Mouse (Mus musculus) C2C12 (cell line): ENCODE data around the gene Mfsd4a. TPM values are rescaled to one million over a fixed set of nuclear protein-coding genes. Genes with fewer than 3 reads are reported as not detected.

ENCODE experiments used
- H3K27me3 ChIP-seq: one replicate; pipeline ENCODE4 v1.6.1; 2011; ENCODE audit not compliant: control insufficient read depth, insufficient read depth, insufficient read length
- H3K36me3 ChIP-seq: one replicate; pipeline ENCODE4 v1.6.1; 2011; ENCODE audit not compliant: control insufficient read depth, insufficient read depth
- H3K4me3 ChIP-seq: one replicate; pipeline ENCODE4 v1.5.1; 2011; ENCODE audit warnings: mild to moderate bottlenecking, control low read depth; ENCODE audit not compliant: poor library complexity, insufficient read depth, severe bottlenecking
- H3K79me2 ChIP-seq: one replicate; pipeline ENCODE4 v1.6.1; 2011; ENCODE audit not compliant: control insufficient read depth, insufficient read depth
- H3K79me3 ChIP-seq: one replicate; pipeline ENCODE4 v1.6.1; 2011; ENCODE audit warnings: low read depth, control low read depth
- H3ac ChIP-seq: one replicate; pipeline ENCODE3; 2011; ENCODE audit warnings: low read depth; ENCODE audit not compliant: control insufficient read depth, insufficient read length
- CEBPB ChIP-seq: IDR thresholded peaks from one replicate; pipeline ENCODE4 v1.6.1; 2011; ENCODE audit warnings: low read depth, mild to moderate bottlenecking, control low read depth, moderate library complexity
- CTCF ChIP-seq: IDR thresholded peaks from one replicate; pipeline ENCODE4 v1.5.1; 2011; ENCODE audit not compliant: control insufficient read depth, insufficient read depth, insufficient read length
- FOSL1 ChIP-seq: IDR thresholded peaks from one replicate; pipeline ENCODE4 v1.8.0; 2011; ENCODE audit warnings: mild to moderate bottlenecking, low read length; ENCODE audit not compliant: poor library complexity, insufficient read depth, severe bottlenecking
- MAX ChIP-seq: IDR thresholded peaks from one replicate; pipeline ENCODE4 v1.6.1; 2011; ENCODE audit warnings: mild to moderate bottlenecking, control low read depth
- MYOD1 ChIP-seq: IDR thresholded peaks from one replicate; pipeline ENCODE4 v1.6.1; 2011; ENCODE audit warnings: low read depth; ENCODE audit not compliant: control insufficient read depth, insufficient read length
- MYOG ChIP-seq: IDR thresholded peaks from one replicate; pipeline ENCODE4 v1.6.1; 2011; ENCODE audit not compliant: control insufficient read depth, insufficient read length; ENCODE audit errors: extremely low read depth
- USF1 ChIP-seq: IDR thresholded peaks from one replicate; pipeline ENCODE4 v1.6.1; 2011; ENCODE audit warnings: low read depth, mild to moderate bottlenecking, control low read depth, moderate library complexity
- polyA plus RNA-seq: library from polyadenylated mRNA; unstranded; fragments of >200 nt; fragmentation: generic; extraction: Trizol; gene quantifications from one replicate; pipeline ENCODE4 v1.2.1, GENCODE M21; 2012; ENCODE audit warnings: missing spikeins

The Mfsd4a gene
- polyA plus RNA-seq, 1 experiment = 7.8 TPM

- Histone ChIP-seq H3K4me3 (no peak overlapping the region), H3K79me3 (no peaks in the 10 kb centered on the region), H3K79me2 (no peaks in the 10 kb centered on the region), H3K27me3 (peaks cover 13% of the 10 kb centered on the region), H3ac (no peak overlapping the region), H3K36me3 (no peaks in the 10 kb centered on the region)
- TF ChIP-seq MYOD1 = no peak
- TF ChIP-seq USF1 = no peak
- no peak for TF ChIP-seq MAX
- no peak for TF ChIP-seq CTCF
- no peak for TF ChIP-seq CEBPB
- TF ChIP-seq FOSL1 = no peak
- TF ChIP-seq MYOG = no peak
Observed at GRCm38 (mm10) chr1:132055054-132055664, 12.7 kb downstream of the Mfsd4a start.

DNA sequence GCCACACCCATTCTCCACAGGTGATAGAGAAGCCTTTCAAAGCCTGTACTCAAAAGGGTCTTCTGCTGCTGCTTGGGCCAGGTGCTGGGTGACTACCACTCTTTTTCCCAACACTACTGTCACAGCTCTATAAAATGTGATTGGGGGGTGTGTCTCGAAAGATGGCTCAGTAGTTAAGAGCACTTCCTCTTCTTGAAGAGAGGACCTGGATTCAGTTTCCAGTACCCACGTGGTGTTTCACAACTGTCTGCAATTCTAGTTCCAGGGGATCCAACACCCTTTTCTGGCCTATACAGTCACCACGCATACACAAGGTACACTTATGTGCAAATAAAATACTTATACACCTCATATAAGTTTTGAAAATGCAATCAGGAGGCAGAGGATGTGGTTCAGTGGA, 13.5 kb downstream of the Mfsd4a start:
- TF ChIP-seq USF1 (no peak), CEBPB (no peak), MAX (no peak)
- peaks cover 9% of the 10 kb centered on the region for H3K27me3 ChIP-seq
- no peaks in the 10 kb centered on the region for H3K79me3 ChIP-seq
- H3ac ChIP-seq = no peak overlapping the region
- no peaks in the 10 kb centered on the region for H3K36me3 ChIP-seq
- H3K4me3 ChIP-seq = no peak overlapping the region
- no peaks in the 10 kb centered on the region for H3K79me2 ChIP-seq

- no peaks in the 10 kb centered on the region for H3K36me3 ChIP-seq
- H3K4me3 ChIP-seq = no peak overlapping the region
- no peaks in the 10 kb centered on the region for H3K79me2 ChIP-seq
- H3K79me3 ChIP-seq = no peaks in the 10 kb centered on the region
- TF ChIP-seq FOSL1 = no peak
- TF ChIP-seq MYOG = no peak
- TF ChIP-seq MAX = no peak
- no peak for TF ChIP-seq MYOD1
- no peak for TF ChIP-seq CTCF
- TF ChIP-seq USF1 = no peak
- TF ChIP-seq CEBPB = no peak
- no peak overlapping the region for H3ac ChIP-seq
- H3K27me3 ChIP-seq = peaks cover 3% of the 10 kb centered on the region
Observed at GRCm38 (mm10) chr1:132051746-132052145, 16.1 kb downstream of the Mfsd4a start.

- no peaks in the 10 kb centered on the region for H3K36me3 ChIP-seq
- TF ChIP-seq FOSL1 = no peak
- TF ChIP-seq MAX = peak; percentile 16
- peak; percentile 91 for TF ChIP-seq CTCF
- TF ChIP-seq USF1 = no peak
- TF ChIP-seq MYOD1 = no peak
- H3K79me3 ChIP-seq = no peaks in the 10 kb centered on the region
- no peaks in the 10 kb centered on the region for H3K27me3 ChIP-seq
- no peak overlapping the region for H3ac ChIP-seq
- H3K79me2 ChIP-seq = no peaks in the 10 kb centered on the region
- H3K4me3 ChIP-seq = no peak overlapping the region
Observed at GRCm38 (mm10) chr1:132046143-132046735, 21.6 kb downstream of the Mfsd4a start.

DNA sequence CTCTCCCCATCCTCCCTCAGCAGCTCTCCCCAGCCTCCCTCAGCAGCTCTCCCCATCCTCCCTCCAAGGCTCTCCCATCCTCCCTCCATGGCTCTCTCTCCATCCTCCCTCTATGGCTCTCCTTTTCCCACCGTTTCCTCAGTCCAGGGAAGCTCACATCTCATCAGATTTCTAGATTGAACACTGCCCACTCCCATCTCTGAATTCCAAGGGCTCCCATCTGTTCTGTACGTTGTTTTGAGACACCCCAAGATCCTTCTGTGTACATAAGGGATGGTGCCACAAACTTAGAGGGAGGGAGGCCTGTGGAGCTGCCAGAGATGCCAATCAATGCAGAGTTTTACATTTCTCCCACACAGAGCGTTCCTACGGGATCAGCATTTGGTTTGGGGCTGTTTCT, 24.1 kb downstream of the Mfsd4a start:
- H3K27me3 ChIP-seq = no peaks in the 10 kb centered on the region
- TF ChIP-seq CTCF (no peak), MYOG (no peak), USF1 (no peak), MAX (no peak), CEBPB (no peak), MYOD1 (no peak), FOSL1 (no peak)
- no peak overlapping the region for H3ac ChIP-seq
- no peaks in the 10 kb centered on the region for H3K36me3 ChIP-seq
- H3K79me2 ChIP-seq = no peaks in the 10 kb centered on the region
- no peaks in the 10 kb centered on the region for H3K79me3 ChIP-seq
- H3K4me3 ChIP-seq = no peak overlapping the region

DNA sequence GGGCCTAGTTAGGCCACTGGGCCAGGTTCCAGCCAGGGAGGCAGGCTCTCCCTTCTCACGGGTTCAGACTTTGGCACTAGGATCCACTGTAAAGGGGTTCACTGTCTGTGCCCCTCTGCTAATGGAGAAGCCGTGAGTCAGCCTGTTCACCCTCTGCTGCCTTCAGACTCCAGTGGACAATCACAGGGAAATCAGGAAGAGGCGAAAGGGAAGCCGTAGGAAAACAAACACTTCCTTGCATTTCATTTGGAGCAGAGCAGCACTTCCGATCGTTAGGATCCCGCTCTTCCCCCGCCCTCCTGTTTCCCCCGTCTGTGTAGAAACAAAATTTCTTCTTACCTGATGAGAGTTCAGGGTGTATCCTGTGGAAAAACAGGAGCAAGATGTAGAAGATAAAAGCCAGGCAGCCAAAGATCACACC, 27.7 kb downstream of the Mfsd4a start:
- Histone ChIP-seq H3K79me3 (no peaks in the 10 kb centered on the region), H3K79me2 (no peaks in the 10 kb centered on the region), H3K4me3 (no peak overlapping the region), H3K36me3 (no peaks in the 10 kb centered on the region), H3K27me3 (no peaks in the 10 kb centered on the region), H3ac (no peak overlapping the region)
- TF ChIP-seq MAX = no peak
- TF ChIP-seq USF1 = no peak
- TF ChIP-seq CEBPB = no peak
- TF ChIP-seq MYOD1 = no peak
- TF ChIP-seq MYOG = no peak
- TF ChIP-seq FOSL1 = no peak
- no peak for TF ChIP-seq CTCF
